Mouse (Mus musculus) T-cell, adult 2 months (primary cell): Measurements from ENCODE around the gene Mid2.
"Not testable (repeated sequence)": the region's sequence is repeated elsewhere in the genome, so short reads cannot be mapped to it uniquely, and the experiment has no call there.

ENCODE experiments used
- DNase-seq: peaks from one replicate; pipeline ENCODE4 v3.0.0; 2022; ENCODE audit warnings: low spot score

Gene Mid2

DNA sequence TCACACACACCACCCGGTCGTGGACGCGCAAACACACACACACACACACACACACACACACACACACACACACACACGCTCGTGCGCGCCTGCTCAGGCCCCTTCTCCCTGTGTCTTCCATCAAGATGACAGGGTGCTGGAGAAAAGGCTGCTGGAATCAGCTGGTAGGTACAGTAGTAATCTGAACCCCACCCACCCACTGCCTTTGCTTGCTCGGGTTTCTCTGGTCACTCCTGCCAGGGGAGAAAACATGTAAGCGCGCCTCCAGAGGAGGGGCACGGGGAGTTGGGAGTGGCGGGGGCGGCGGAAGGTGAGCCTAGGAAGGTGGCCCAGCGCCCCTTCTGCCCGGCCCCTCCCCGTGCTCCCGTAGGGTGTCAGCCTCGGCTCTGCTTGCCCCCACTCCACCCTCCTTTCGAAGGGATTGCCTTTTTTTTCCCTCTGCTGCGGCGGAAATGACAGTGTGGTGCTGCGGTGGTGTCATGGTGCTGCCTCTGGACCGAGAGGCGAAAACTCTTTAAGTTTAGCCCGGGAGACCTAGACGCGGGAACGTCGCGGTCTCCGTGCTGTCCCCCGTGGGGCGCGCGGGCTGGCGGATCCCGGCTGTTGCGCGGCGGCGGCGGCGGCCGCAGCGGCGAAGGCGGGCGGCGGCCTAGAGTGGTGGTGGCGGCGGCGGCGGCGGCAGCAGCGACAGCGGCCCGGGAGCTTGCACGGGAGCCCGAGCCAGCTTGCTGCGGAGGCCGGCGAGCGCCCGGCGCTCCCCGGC lies at the start of gene Mid2:
TSS of gene Mid2 (plus strand) at position 121 of the 763 bp plus-strand sequence.
- DNase-seq, result no peak

DNA sequence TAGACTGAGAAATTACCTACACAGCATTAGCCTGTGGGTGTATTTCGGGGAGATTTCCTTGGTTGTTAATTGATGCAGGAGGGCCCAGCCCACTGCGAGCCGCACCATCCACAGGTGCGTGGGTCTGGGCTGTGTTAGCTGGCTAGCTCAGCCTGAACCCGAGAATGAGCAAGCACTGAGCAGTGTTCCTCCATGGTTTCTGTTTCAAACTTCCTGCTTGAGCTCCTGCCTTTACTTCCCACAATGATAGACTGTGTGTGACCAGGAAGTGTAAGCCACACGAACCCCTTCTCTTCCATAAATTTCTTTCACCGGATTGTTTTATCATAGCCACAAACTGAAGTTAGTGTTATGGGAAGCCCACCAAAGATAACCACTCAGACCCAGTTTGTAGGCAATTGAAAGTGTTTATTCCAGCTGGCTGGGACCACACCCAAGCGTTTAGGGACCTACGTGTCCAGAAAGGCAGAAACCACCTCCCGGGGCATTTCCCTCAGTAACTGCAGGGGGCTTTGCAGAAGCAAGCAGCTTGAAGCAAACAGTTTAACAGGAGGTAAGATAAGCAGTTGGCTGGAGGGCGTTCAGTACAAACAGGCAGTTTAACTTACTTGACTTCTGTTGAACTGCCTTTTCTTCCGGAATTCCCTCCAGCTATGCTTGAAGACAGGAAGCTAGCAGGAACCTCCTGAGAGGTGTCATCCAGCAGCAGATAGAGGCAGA lies 39.4 kb upstream of the Mid2 start:
- DNase-seq, result no peak

DNA sequence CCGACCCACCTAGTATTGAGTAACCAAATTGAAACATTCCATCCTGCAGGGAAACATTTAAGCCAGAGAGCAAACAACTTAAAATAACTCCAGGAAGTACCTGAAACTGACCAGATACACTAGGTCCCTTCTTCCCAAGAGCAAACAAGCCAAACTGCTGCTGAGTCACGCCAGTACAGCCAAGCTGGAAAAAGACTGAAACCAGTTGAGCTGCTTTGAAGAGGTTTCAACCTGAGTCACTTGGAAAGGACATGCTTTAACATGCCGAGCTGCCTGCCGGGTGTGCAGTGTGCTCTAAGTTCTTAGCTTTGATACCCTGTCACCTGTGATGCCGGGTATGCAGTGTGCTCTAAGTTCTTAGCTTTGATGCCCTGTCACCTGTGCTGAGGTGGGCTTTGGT lies 26.4 kb upstream of the Mid2 start:
- no peak for DNase-seq

DNA sequence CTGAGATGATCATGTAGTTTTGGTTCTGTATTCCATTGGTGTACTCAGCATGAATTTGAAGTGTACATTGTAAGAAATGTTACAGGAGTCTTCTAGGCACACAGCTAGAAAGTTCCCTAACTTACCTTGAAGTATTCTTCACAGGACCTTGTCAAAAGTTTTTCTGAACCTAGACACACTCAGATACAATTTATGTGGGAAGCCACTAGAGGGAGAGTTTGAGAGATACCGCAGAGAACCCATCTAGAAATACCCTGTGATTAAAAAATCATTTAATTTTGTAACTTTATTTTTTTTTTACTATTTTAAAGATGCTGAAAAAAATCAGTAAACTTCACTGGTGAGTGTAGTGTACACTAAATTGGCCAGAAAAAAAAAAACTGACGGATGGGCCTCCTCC lies 24.8 kb upstream of the Mid2 start:
- no peak for DNase-seq

DNA sequence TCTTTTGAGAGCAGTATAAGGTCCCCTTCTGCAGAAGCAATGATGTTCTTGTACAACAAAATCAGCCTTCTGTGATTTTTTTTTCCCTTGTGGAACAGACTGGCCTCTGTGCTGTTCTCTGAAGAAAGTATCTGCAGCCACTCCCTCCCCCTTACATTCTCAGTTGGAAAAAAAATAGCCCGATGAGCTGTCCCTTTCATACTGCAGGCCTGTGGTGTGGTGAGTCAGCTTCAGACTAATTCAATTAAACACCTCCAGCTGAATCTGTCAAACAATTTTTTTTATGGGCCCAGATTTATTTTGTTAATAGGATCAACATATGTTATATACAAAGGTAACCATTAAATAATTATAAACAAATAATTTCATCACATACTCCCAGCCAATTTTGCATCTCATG lies 3.7 kb upstream of the Mid2 start:
- no peak for DNase-seq

DNA sequence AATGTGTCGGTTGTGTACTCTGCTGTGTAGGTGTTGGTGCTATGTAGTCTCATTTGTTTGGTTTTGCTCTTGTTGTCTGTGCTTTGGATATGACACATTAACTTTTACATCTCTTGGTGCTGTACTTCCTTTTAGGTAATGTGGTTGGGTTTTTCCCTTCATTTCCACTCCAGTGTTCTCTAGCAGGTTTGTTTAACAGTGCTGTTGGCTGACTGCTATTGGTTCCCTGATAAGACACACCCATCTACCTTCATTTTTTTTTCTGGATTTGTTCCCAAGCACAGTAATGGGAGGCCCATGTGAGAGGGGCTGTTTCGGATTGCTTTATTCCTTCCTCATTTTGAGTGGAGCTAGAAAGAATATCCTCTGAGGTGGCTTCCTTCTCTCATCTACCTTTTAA lies 883 bp upstream of the Mid2 start:
- no peak for DNase-seq

DNA sequence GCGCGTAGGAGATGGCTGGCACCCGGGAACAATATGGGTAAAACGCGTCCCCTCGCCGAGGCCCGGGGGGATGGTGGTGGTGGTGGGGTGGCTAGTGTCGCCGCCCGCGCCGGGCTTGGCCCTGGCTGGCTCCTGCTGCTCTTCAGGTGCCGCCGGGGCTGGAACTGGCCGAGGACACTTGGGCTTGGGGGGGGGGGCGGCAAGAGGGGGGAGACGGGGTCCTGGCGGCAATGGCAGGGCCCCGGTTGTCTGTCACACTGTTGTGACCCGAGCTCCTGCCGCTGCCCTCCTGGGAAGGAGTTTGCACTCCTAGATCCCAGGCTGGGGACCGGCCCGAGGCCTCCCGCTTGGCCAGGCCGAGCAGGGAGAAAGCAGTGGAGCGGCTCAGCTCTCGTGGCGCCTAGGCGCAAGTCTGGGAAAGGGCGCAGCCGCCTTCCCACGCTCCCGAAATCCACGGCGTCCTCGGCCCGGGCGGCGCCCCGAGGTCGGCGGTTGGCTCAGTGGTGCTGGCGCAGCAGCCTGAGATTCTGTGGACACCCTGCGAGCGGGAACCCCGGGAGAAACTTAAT lies 927 bp downstream of the Mid2 start:
- DNase-seq, result no peak

DNA sequence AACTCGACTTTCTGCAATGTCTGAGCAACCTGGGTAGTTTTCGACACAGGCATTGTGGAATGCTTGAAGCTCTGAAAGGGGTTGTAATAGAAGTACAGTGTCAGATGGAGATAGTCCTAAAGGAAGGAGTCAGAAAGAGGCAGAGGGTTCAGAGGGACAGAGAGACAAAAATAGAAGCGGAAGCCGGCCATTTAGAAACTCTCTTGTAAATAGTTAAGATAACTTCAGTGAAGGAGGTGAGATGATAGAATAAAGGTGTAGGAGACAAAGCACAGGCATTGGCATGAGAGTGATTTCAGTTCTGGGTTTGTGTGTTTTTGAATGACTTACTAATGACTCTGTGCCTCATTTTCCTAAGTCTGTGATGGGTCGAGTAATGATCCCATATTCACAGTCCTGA lies 11.0 kb downstream of the Mid2 start:
- no peak for DNase-seq

DNA sequence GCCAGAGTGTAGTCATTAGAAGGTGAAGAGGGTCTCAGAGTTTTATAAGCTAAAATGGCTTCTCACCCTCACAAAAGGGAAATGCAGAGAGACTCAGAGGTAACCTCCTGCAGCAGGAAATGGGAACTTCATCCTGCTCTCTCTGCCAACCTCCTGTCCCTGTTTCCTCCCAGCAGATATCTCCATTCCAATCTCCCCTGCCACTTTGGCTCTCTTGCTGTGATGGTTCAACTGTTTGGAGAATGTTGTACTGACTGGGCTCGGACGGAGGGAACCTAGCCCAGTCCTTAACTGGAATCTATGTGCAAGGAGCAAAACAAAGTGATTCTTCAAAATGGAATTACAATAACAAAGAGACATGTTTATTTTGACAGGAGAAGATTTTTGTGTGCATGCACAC lies 23.9 kb downstream of the Mid2 start:
- no peak for DNase-seq

DNA sequence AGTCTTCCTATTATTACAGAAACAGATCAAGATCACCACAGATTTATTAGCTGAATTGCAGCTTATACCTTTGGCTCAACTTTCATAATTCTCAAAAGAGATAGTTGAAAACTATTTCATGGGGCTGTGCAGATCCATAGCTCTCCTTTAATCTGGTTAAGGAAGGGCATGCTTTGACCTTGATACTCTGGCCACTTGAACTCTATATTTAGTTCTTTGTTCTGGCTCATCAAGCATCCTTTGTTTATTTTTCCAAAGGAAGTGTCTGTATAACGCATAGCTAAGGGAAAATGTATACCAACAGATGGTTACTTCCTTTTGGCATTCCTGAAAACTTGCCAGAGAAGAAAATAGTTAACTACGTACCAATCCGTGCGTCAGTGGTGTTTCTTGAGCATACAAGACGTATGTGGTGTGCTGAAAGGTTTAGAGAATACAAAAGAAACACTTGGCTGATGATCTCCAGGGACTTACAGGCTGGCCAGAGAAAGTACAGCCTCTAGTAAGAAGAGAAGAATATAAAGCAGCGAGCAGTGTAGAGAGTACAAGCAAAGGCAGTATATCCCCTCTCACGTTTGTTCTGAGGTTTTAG lies 33.6 kb downstream of the Mid2 start:
- DNase-seq, result not testable (repeated sequence)

DNA sequence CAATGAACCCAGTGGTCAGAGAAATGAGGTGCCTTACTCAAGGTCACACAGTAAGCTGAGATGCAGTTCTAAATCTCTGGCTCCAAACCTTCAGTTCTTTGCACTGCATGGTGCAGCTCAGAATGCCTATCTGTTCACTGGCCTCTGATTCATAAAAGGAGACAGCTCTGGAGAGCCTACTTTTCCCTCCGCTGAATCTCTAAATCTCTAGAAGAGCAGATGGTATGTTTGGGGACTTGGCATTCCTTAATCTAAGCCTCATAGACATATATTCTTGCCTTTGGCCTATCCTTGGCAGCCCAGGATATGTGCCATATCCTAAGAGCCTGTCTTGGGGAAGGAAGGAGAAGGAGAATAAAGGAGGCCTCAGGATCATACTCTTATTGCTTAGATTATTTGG lies 38.8 kb downstream of the Mid2 start:
- DNase-seq, result no peak

DNA sequence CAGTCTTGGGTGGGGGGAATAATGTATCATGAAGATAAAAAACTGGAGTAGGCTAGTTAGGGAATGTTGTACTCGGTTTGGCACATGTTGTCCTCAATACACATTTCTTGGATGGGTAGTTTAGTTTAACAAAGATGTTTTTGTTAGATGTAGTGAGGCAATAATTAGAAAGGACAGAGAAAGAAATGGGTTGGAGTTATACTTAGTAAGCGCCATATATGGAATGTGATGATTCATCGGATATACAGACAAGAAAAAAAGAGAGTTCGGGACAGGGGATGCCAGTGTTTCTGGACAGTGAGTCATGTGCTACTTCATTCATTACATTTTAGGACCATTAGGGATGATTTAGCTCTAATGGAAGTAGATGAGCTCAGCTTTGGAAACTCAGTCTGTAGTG lies 41.7 kb downstream of the Mid2 start:
- DNase-seq, result no peak

DNA sequence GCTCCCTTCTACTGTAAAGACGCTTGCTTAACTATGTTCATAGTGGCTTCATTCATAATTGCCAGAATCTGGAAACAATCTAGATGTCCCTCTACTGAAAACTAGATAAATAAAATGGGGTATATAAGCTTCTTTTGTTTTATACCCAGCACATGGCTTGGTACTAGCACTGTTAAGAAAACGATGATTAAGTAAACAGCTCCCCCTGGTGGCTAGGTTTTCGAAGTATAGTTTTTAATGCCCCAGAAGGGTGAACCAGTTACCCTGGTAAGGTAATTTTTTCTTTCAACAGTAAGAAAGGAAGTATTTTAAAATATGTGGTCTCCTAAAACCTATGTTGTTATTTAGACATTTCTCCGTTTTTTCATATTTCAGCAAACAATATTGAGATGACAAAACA lies 58.0 kb downstream of the Mid2 start:
- DNase-seq, result peak; percentile 1

DNA sequence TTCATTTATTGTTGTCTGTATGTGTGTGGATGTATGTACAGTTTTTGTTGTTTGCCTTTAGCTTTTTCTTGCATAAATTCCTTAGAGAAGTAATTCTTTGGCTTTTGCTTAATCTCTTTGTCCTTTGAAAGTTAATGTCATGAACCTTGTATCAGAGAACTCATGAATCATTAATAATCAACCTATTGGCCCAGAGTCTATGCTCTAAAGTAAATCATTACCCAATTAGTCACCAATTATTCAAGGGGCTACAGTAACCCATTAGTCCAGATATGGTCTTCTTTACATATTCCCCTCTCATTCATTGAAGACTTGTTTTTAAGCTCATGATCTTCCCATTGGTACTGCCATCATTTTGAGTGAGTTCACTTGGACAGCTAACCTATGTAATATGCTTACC lies 74.6 kb downstream of the Mid2 start:
- no peak for DNase-seq

DNA sequence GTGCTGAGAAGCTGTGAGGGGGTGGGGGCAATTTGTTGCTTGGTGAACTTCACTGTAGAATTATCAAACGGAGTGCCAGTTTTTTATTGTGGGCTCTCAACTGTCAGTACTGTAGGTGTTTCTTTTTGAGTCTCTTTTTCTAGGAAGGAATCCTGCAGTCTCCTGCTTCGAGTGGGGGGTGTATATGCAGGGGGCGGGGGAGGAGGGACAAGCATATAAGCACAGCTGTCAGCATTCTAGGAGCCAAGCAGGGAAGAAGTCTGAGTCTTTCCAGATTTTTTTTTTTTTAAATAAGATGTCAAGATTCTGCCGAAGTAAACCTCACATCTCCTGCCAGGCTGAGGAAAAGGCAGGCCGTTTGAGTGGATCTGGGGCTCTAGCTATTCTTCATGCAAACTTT lies 78.8 kb downstream of the Mid2 start:
- DNase-seq, result no peak

DNA sequence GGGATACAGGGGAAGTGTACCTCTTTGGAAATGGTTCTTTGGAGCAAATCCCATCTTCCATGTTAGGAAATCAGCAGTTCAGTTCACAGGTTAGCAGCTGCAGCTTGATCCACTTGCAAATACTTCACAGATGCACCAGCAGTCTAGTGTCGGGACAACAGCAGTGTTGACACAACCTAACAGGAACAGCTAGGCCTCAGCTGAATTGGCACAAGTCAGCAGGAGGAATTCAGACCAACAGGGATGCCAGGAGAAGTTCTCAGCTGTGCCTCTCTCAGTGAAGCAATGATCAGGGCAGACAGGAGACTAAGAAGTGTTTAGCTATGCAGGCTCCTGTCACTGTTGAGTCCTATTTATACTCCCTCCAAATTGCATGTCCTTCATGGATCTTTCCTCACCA lies 105.4 kb downstream of the Mid2 start:
- no peak for DNase-seq

DNA sequence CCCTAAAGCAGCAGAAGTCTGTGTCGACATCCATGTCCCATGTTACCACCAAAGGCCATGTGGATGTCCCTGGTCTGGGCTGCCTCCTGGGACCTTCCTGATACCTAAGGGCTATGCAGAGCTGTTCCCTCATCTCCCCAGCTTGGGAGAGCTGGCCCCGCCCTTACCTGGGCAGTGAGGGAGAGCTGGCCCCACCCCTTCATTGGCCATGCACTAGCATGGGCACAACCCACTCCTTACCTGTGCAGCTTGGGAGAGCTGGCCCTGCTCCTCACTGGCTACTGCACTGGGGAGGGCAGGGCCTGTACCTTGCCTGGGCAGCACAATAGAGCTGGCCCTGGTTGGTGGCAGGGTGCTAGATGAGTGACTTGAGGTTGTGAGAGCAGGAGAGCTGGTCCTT lies 140.9 kb downstream of the Mid2 start:
- no peak for DNase-seq

DNA sequence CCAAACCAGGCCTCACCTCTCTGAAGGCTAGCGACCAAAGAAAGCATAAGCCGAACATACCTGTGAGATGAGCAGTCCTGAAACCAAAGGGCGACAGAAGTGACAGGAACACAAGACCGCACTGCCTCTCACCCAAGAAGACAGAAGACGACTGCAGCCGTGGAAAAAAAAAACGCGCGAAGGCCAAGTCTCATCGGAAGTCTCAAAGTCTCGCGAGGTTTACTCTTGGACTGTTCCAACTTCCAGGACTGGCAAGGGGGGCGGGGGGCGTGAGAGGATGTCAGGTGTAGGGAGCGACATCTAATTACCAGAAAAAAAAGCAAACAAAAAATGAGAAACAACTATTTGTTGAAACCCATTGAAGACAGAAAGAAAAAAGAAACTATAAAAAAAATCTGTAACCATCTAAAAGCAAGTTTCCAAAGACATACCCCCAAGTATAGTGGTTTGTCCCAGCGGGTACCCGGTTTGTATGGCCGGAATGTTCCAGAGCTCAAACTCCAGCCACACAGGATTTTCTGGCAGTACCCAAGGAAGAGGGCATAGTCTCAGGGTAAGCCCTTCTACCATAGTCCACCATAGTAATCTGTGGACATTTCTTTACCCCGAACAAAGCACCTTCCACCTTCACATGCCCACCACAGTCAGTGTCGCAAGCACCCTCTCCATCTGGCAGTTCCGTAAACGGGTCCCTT lies 149.1 kb downstream of the Mid2 start, which contains the start of gene Tex13b:
TSS of gene Tex13b (minus strand) at position 122 of the 695 bp plus-strand sequence.
- no peak for DNase-seq
